Mouse (Mus musculus) ES-CJ7 (cell line): Measurements from ENCODE around the gene Slc51b.
A peak's percentile ranks its signal among the peaks of the same experiment; 100 is the strongest.

Experiments used
- DNase-seq: peaks from one replicate; pipeline ENCODE4 v3.0.0; 2011; ENCODE audit warnings: low read depth, low spot score

Slc51b gene

GRCm38 (mm10) chr9:65372449-65372848 lies 50.3 kb downstream of the Slc51b start:
- peak; percentile 63 for DNase-seq

GRCm38 (mm10) chr9:65371756-65372155 lies 51.0 kb downstream of the Slc51b start:
- DNase-seq = no peak

- DNase-seq = no peak
These were observed 57.0 kb downstream of the Slc51b start for GRCm38 (mm10) chr9:65365721-65366120.

- DNase-seq = no peak
These were observed 59.1 kb downstream of the Slc51b start for GRCm38 (mm10) chr9:65363684-65364083.
